Mouse (Mus musculus): ENCODE data around the gene Trip13. TPM values are rescaled to one million over a fixed set of nuclear protein-coding genes. Genes with fewer than 3 reads are reported as not detected.
A peak's percentile ranks its signal among the peaks of the same experiment; 100 is the strongest.

Trip13 gene
- under 1 TPM; 0.16 to 0.89 (median 0.20) TPM for total RNA-seq (2022)

- DNase-seq (ENCODE audit: low spot score): peak; percentile 84
Measured at GRCm38 (mm10) chr13:73937321-73938176, at the start of gene Trip13, which contains the start of gene Brd9. Gene Trip13 (minus strand): TSS chr13:73937784. Gene Brd9 (plus strand): TSS chr13:73937811.

DNA sequence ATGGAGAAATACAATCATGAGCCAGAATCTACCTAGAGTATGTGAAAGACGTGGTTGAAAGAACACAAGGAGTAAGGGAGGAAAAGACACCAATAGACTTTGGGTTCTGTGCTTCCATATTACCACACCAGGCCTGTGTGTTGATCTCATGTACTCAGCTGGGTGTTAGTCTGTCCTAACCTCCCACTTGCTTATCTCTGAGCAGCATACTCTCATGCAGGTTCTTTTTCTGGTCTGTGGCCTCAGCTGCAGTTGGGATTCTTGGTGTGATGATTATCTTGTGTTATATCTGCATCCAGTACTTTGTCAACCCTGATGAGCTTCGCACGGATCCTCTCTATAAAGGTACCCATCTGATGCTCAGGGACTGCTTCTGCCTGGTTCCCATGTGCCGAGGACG, 39.4 kb upstream of the Trip13 start:
- DNase-seq (ENCODE audit: low spot score): no peak

- no peak for DNase-seq (ENCODE audit: low spot score)
Measured at GRCm38 (mm10) chr13:73974523-73974922, 36.9 kb upstream of the Trip13 start.

DNA sequence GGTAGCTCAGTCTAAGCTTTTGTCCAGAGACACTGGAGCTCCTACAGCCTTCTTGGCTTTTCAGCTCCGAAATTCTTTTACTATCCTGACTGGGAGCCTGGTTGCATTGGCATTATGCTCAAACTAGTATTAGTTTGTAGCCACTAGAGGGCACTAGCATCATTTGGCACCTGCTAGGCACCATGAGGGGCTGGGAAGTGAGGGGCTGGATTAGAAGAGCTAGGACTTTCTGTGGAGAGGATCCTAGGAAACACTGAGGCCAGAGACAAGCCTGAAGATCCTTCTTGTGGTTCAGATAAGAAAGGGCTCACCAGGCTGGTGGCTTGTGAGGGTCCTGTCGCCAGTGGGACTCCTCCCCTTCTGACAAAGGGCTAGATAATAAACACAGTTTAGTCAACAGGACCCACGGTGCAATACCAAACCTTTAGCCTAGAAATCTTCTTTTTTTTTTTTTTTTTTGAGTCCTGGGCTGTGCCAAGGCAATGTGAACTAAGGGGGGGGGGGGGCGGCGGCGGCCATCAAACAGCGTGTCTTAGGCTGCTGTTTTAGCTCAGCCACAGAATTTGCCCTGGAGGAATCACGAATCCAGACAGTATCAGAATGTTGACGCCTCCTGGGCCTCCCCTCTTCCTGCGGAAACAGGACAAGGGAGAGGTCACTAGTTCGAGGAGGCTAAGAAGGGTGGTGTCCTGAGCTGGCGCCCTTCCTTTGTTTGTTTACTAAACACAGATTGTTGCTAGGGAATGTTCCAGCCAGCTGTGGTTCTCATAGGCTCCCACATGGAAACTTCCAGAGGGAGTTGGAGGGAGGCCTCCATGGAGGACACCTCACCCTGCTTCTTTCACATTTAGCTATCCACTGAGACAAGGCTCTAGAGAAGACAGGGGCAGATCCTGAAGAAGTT, 33.2 kb upstream of the Trip13 start:
- DNase-seq (ENCODE audit: low spot score): peak; percentile 98

DNA sequence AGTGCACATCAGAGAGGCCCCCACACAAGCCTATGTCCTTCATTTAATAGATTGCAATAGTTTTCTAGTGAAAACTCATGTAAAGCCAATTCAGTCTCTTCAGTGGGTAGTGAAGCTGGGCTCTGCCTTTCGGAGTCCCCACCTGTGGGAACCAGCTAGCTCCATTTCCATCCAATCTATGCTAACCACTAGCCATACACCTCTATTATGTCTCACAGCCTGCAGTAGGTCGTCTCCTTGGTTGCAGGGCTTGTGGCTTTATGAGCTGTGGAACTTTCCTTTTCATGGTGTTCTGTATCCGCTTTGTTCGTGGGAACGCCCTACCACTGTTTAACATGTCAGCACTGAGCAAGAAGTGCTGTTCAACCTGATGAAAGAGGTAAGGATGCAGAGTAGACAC, 26.0 kb upstream of the Trip13 start, which contains the start of gene Zdhhc11:
Gene Zdhhc11 (plus strand): TSS at position 301 of the 400 bp plus-strand sequence.
- DNase-seq (ENCODE audit: low spot score): no peak

GRCm38 (mm10) chr13:73961177-73961576, 23.6 kb upstream of the Trip13 start:
- no peak for DNase-seq (ENCODE audit: low spot score)

DNA sequence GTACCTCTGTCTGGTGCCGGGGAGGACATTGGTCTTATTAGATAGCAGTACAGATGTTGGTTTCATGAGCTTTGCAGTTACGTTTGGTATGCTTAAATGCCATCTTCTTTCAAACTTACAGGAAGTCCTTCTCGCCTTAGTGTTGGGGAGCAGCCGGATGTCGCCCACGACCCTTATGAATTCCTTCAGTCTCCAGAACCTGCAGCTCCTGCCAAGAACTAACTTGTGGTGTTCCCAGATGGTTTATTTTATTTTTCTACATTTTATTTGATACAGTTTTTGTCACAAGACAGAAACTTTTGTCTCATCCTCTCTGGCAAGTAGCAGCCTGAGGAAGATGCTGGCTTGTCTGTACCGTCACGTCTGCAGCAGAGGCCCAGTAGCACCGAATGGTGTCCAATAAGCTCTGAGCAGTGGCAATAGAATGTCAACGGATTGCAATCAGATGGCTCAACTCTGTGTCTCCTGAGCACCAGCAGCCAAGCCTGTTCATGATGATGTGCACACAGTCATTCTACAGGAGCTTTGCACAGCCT, 22.6 kb upstream of the Trip13 start:
- DNase-seq (ENCODE audit: low spot score): no peak

GRCm38 (mm10) chr13:73955531-73955930, 17.9 kb upstream of the Trip13 start:
- no peak for DNase-seq (ENCODE audit: low spot score)

DNA sequence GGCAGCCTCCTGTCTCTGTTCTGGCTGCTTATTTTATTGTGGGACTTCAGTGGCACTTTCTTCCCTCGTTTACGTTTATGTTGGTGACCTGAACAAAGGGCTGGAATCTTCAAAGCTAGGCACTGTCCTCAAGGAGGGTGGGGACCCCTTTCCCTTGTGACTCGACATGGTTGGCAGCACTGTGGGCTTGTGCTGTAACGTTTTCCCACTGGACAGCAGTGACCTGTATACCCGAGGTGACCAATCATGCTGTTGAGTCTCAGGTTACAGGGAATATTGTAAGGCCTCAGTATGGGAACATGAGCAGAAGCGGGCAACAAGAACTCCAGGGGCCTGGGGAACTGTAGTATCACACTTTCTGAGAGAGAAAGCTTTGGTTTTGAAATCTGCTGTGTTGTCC, 17.1 kb upstream of the Trip13 start:
- no peak for DNase-seq (ENCODE audit: low spot score)

- DNase-seq (ENCODE audit: low spot score): no peak
Measured at GRCm38 (mm10) chr13:73953551-73954130, 16.1 kb upstream of the Trip13 start.

DNA sequence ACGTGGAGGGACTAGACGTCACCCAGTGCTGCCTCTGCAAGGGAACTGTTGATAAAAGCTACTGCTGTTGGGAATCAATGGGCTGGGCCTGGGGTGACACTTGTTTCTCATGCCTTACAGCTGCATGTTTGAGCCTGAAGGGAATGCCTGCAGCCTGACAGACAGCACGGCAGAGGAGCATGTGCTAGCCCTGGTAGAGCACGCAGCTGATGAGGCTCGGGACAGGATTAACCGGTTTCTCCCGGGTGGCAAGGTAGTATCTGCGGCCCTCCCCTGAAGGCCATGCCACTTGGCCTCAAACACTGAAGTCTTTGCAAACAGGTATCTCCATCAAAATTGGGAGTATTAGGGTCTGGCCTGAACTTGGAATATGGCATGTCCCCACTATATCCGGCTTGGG, 7.0 kb upstream of the Trip13 start:
- DNase-seq (ENCODE audit: low spot score): no peak

- no peak for DNase-seq (ENCODE audit: low spot score)
Measured at GRCm38 (mm10) chr13:73939101-73939500, 1.5 kb upstream of the Trip13 start.

DNA sequence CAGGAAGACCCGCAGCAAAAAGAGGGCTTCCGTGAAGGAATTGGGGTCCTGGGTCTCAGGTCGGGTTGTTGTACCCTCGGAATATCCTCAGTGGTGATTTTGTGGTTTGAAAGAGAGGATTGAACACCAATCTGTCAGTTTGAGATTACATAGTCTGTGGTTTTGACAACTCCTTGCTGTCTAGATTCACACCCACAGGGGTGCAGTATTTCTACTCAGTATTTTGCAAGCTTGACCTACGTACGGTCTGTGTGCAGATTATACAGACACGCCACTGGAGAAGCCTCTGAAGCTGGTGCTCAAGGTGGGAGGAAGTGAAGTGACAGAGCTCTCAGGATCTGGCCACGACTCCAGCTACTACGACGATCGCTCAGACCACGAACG, 585 bp upstream of the Trip13 start:
- no peak for DNase-seq (ENCODE audit: low spot score)

- DNase-seq (ENCODE audit: low spot score): no peak
Measured at GRCm38 (mm10) chr13:73936938-73937320, 655 bp downstream of the Trip13 start.

DNA sequence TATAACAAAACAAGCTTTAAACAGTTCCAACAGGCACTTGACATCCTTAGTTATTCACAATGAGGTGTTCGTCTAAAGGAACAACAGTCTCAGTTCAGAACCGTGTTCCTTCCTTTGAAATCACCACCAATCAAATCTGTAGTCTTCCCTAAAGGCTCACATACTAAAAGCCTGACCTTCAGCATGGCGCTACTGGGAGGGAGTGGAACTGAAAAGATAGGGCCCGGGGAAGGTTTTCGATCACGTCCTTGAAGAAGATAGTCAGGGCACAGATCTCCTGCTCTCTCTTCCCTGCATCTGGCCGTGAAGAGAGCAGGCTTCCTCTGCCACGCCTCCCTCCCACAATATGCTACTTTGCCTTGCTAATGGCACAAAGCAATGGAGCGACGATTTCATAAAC, 5.4 kb downstream of the Trip13 start:
- no peak for DNase-seq (ENCODE audit: low spot score)

- no peak for DNase-seq (ENCODE audit: low spot score)
Measured at GRCm38 (mm10) chr13:73913066-73913465, 24.5 kb downstream of the Trip13 start.

GRCm38 (mm10) chr13:73907683-73908412, 29.7 kb downstream of the Trip13 start:
- peak; percentile 45 for DNase-seq (ENCODE audit: low spot score)

DNA sequence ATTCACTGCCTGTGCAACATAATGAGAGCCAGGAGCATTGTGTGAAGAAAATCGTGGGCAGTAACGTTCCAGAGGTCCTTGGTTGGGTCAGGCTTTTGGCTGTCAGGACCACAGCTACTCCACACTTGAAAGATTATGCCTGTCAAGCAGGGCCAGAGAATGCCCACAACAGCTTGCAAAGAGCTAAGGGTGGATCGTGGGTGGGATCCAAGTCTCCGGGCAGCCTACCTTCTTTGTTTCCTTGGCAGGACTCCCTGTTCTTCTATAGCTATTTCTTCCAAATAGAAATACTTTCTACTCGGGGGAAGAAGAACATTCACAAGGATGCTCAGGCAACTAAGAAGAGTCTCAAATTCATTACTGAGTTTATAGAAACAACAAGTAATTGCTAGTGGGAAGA, 30.4 kb downstream of the Trip13 start:
- no peak for DNase-seq (ENCODE audit: low spot score)

- DNase-seq (ENCODE audit: low spot score): peak; percentile 40
Measured at GRCm38 (mm10) chr13:73897561-73897960, 40.0 kb downstream of the Trip13 start.

DNA sequence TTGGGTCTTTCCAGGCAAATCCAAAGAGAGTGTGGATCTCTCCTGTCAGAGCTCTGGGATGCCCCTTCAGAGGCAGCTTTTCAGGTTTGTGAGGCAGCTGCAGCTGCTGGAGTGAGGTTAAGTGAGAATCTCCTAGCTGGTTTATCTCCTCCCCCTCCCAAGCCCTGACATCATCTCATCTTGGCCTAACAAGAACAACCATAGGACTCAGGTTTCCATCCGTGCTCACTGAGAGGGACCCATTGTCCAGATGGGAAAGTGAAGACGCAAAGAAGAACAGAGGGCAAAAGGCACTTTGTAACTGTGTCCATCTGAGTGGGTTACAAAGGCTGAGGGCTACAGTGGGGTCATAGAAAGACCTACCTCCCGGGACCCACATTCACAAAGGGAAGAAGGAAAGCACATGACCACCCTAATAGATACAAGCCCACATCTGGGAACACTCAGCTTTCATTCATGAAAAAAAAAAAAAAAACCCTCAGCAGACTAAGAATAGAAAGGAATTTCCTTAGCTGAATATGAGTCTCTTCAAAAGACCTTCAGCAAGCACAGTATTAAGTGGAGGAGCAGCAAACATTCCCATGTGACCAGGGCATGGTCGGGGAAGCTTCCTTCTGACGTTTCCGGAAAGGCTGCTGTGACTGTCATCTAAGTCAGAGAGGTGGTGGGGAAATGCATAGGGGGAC, 44.9 kb downstream of the Trip13 start:
- DNase-seq (ENCODE audit: low spot score): peak; percentile 19
